Mouse (Mus musculus) ovary, adult 18-20 months (tissue): Measurements from ENCODE around the gene Ccdc181.
"Not testable (repeated sequence)": the region's sequence is repeated elsewhere in the genome, so short reads cannot be mapped to it uniquely, and the experiment has no call there.

ENCODE experiments used
- DNase-seq: peaks from one replicate; pipeline ENCODE4 v3.0.0; 2022; ENCODE audit warnings: low spot score, mixed read lengths

Ccdc181 gene

GRCm38 (mm10) chr1:164275455-164275954 is at the start of gene Ccdc181:
Ccdc181 (plus strand) TSS chr1:164275585.
- DNase-seq, result peak; percentile 94

- DNase-seq, result not testable (repeated sequence)
Measured at GRCm38 (mm10) chr1:164231937-164232570, 43.3 kb upstream of the Ccdc181 start.

GRCm38 (mm10) chr1:164233447-164233846 is 41.9 kb upstream of the Ccdc181 start:
- no peak for DNase-seq

GRCm38 (mm10) chr1:164235078-164235477 is 40.3 kb upstream of the Ccdc181 start:
- no peak for DNase-seq

- DNase-seq, result peak; percentile 50
Measured at GRCm38 (mm10) chr1:164236078-164236477, 39.3 kb upstream of the Ccdc181 start.

- DNase-seq, result no peak
Measured at GRCm38 (mm10) chr1:164241494-164241893, 33.9 kb upstream of the Ccdc181 start.

GRCm38 (mm10) chr1:164242809-164243208 is 32.6 kb upstream of the Ccdc181 start:
- DNase-seq, result no peak

- no peak for DNase-seq
Measured at GRCm38 (mm10) chr1:164247442-164247841, 27.9 kb upstream of the Ccdc181 start.

- DNase-seq, result peak; percentile 12
Measured at GRCm38 (mm10) chr1:164247971-164248370, 27.4 kb upstream of the Ccdc181 start.

GRCm38 (mm10) chr1:164248465-164249331 is 26.7 kb upstream of the Ccdc181 start, which contains the start of gene Slc19a2:
Slc19a2 (plus strand) TSS chr1:164249046.
- peak; percentile 96 for DNase-seq

- DNase-seq, result no peak
Measured at GRCm38 (mm10) chr1:164249332-164249711, 26.1 kb upstream of the Ccdc181 start.

- no peak for DNase-seq
Measured at GRCm38 (mm10) chr1:164250391-164251150, 24.8 kb upstream of the Ccdc181 start.

- DNase-seq, result no peak
Measured at GRCm38 (mm10) chr1:164251438-164251837, 23.9 kb upstream of the Ccdc181 start.

GRCm38 (mm10) chr1:164252551-164252950 is 22.8 kb upstream of the Ccdc181 start:
- DNase-seq, result no peak

GRCm38 (mm10) chr1:164254836-164255235 is 20.5 kb upstream of the Ccdc181 start:
- no peak for DNase-seq

- DNase-seq, result no peak
Measured at GRCm38 (mm10) chr1:164260171-164261028, 15.0 kb upstream of the Ccdc181 start.

GRCm38 (mm10) chr1:164261553-164261952 is 13.8 kb upstream of the Ccdc181 start:
- no peak for DNase-seq

GRCm38 (mm10) chr1:164270941-164271340 is 4.4 kb upstream of the Ccdc181 start:
- no peak for DNase-seq

- DNase-seq, result no peak
Measured at GRCm38 (mm10) chr1:164273659-164274058, 1.7 kb upstream of the Ccdc181 start.

GRCm38 (mm10) chr1:164276552-164276951 is 1.2 kb downstream of the Ccdc181 start:
- no peak for DNase-seq

GRCm38 (mm10) chr1:164279332-164279731 is 3.9 kb downstream of the Ccdc181 start:
- DNase-seq, result no peak
